Mouse (Mus musculus): ENCODE measurements at regions not wholly inside any gene's neighbourhood (a gene's known extent, or its start where the extent isn't known, plus 50 kb on each side); places are given as distances from the start of the nearest gene placed in this dataset.

GRCm38 (mm10) chr9:31686466-31686865 lies 222.2 kb upstream of the Tmem45b start:
- TF ChIP-seq CTCF (IDR thresholded peaks at IDR 0.05; ENCODE audit: borderline replicate concordance, control insufficient read depth, extremely low read depth, insufficient read depth, low read length, poor library complexity) (no peak), POLR2A (IDR thresholded peaks at IDR 0.05; ENCODE audit: control insufficient read depth, extremely low read depth, insufficient read depth, low read length, poor library complexity) (no peak)
